Mouse (Mus musculus) right cerebral cortex, postnatal 10 days (tissue): Measurements from ENCODE around the gene Ddr1.

Experiments used
- DNase-seq, 2 experiments: peaks; one replicate each; pipeline ENCODE4 v3.0.0; 2021; ENCODE audit warnings: low spot score in 2 of 2

The Ddr1 gene

DNA sequence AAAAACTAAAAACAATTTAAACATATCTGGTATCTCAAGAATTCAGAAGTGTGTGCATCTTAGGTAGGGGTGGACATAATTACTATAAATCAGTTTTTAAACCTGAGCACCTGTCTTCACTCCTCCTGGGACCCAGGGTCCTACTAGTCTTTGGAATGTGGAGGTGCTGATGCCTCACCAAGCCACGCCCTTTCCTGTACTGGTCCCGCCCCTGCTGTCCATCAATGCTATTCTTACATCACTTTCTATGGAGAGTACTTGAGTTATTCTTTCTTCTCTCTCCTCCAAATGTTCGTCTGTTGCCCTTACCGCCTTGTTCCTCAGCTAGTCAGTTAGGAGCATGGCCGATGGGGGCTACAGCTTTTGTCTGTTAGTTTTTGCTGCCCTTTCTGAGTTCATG, 68.1 kb downstream of the Ddr1 start:
- DNase-seq = peak; percentile 51 to 66

DNA sequence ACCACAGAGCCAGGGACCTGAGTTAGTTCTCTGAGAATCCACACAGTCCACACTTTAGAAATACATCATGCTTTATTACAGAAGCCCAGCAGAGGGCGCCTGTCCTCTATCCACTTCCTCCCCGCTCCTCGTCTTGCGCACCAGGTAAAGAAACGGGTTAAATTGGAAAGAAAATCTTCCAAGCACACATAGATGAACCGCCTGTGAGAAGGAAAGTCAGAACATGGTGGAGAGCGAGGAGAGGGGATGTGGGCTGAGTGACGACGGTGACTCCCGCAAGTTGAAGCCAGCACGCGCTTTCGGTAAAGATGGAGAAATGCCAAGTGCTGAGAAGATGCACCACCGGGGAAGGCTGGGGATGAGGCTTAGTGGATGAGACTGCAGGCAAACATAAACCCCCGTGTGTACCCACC, 68.7 kb downstream of the Ddr1 start:
- DNase-seq = peak; percentile 90 to 91

DNA sequence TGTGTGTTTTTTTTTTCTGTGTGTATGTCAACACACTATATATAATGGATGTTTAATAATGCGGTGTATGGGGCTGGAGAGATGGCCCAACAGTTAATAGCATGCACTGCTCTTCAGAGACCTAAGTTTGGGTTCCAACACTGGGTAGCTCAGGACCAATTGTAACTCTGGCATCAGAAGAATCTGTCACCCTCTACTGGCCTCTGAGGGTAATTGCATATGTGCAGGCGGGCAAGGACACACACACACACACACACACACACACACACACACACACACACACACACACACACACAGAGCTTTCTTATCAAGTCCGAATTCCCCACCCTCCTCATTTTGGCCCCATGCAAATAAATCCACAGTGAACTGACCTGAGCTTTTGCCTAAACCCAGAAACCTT, 69.2 kb downstream of the Ddr1 start:
- DNase-seq = peak; percentile 56 to 64

DNA sequence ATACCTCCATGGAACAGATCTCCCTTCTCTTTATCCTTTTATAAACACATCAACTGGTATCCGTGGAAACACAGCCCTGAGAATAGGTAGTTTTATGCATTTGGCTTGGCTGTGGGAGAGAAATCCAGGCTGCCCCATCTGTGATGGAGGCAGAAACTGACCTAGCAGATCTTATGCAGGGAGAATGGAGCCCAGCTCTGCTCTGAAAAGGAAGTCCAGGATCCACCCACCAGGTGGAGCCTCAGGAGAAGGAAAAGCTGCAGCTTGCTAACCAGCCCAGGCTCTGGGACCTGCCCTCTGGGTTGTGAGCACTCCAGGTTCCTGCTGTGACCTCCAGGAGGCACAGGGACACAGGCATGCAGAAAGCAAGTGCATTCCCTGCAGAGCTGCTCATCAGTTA, 70.4 kb downstream of the Ddr1 start:
- peak; percentile 76 to 87 for DNase-seq
